Mouse (Mus musculus): ENCODE measurements around the gene Txn1.

Txn1 gene

GRCm38 (mm10) chr4:57940631-57941030 lies 15.6 kb downstream of the Txn1 start:
- DNase-seq, result no peak

- no peak for DNase-seq
Observed at GRCm38 (mm10) chr4:57937292-57937691, 18.9 kb downstream of the Txn1 start.

GRCm38 (mm10) chr4:57934181-57934580 lies 22.0 kb downstream of the Txn1 start:
- no peak for DNase-seq

GRCm38 (mm10) chr4:57930559-57931170 lies 25.5 kb downstream of the Txn1 start:
- DNase-seq, result no peak

GRCm38 (mm10) chr4:57927464-57928205 lies 28.6 kb downstream of the Txn1 start:
- peak; percentile 21 to 40 for DNase-seq

GRCm38 (mm10) chr4:57924556-57925071 lies 31.6 kb downstream of the Txn1 start:
- DNase-seq, result no peak

- no peak for DNase-seq
Observed at GRCm38 (mm10) chr4:57922171-57922570, 34.0 kb downstream of the Txn1 start.

GRCm38 (mm10) chr4:57920522-57920921 lies 35.7 kb downstream of the Txn1 start:
- DNase-seq, result no peak

GRCm38 (mm10) chr4:57919494-57920423 lies 36.5 kb downstream of the Txn1 start:
- peak in 1 of 2 experiments; percentile 52 for DNase-seq

GRCm38 (mm10) chr4:57916711-57917110 lies 39.5 kb downstream of the Txn1 start:
- DNase-seq, result no peak

GRCm38 (mm10) chr4:57916201-57916661 lies 40.0 kb downstream of the Txn1 start, which contains the start of gene D630039A03Rik:
TSS of gene D630039A03Rik (minus strand) at chr4:57916297.
- DNase-seq, result peak; percentile 71 to 78

GRCm38 (mm10) chr4:57915216-57915965 lies 40.8 kb downstream of the Txn1 start:
- peak; percentile 30 to 62 for DNase-seq

GRCm38 (mm10) chr4:57914193-57915190 lies 41.7 kb downstream of the Txn1 start:
- DNase-seq, result peak; percentile 27 to 47

- no peak for DNase-seq
Observed at GRCm38 (mm10) chr4:57913021-57913420, 43.2 kb downstream of the Txn1 start.

GRCm38 (mm10) chr4:57908860-57909259 lies 47.4 kb downstream of the Txn1 start:
- DNase-seq, result no peak

- DNase-seq, result no peak
Observed at GRCm38 (mm10) chr4:57906708-57907107, 49.5 kb downstream of the Txn1 start.

GRCm38 (mm10) chr4:57904638-57905037 lies 51.6 kb downstream of the Txn1 start:
- peak; percentile 24 to 56 for DNase-seq

- peak; percentile 81 to 85 for DNase-seq
Observed at GRCm38 (mm10) chr4:57904211-57904610, 52.0 kb downstream of the Txn1 start.

- no peak for DNase-seq
Observed at GRCm38 (mm10) chr4:57902619-57903018, 53.6 kb downstream of the Txn1 start.

- peak; percentile 78 to 81 for DNase-seq
Observed at GRCm38 (mm10) chr4:57901210-57901609, 55.0 kb downstream of the Txn1 start.

- no peak for DNase-seq
Observed at GRCm38 (mm10) chr4:57896631-57897030, 59.6 kb downstream of the Txn1 start.
